Mouse (Mus musculus) heart, embryonic 16.5 days (tissue): ENCODE results near the gene Tex29. TPM values are rescaled to one million over a fixed set of nuclear protein-coding genes. Genes with fewer than 3 reads are reported as not detected.

Experiments
- ATAC-seq: fragments of 200-750 bp; cut with Nextera tagmentation; replicated peaks from 2 replicates; pipeline ENCODE4 v1.8.0; 2017; ENCODE audit warnings: moderate number of reproducible peaks; ENCODE audit not compliant: insufficient read depth, low FRiP score; ENCODE audit errors: extremely low read depth
- H3K27ac ChIP-seq: fragments of 300-500 bp; sonication (generic); 2 replicates; pipeline ENCODE4 v1.5.1; 2014; ENCODE audit warnings: mild to moderate bottlenecking, low read length, control low read depth, moderate library complexity
- H3K27me3 ChIP-seq: fragments of 300-500 bp; sonication (generic); 2 replicates; pipeline ENCODE4 v1.6.1; 2014; ENCODE audit warnings: low read length, mixed read lengths; ENCODE audit not compliant: control insufficient read depth, insufficient read depth
- H3K36me3 ChIP-seq: fragments of 300-500 bp; sonication (generic); 2 replicates; pipeline ENCODE4 v1.6.1; 2014; ENCODE audit not compliant: control insufficient read depth, insufficient read depth
- H3K4me1 ChIP-seq: fragments of 300-500 bp; sonication (generic); 2 replicates; pipeline ENCODE4 v1.6.1; 2014; ENCODE audit warnings: low read length, mixed read lengths; ENCODE audit not compliant: control insufficient read depth, insufficient read depth
- H3K4me2 ChIP-seq: fragments of 300-500 bp; sonication (generic); 2 replicates; pipeline ENCODE4 v1.6.1; 2014; ENCODE audit warnings: low read depth, mild to moderate bottlenecking, control low read depth, low read length
- H3K4me3 ChIP-seq: fragments of 300-500 bp; sonication (generic); 2 replicates; pipeline ENCODE4 v1.5.1; 2014; ENCODE audit warnings: mild to moderate bottlenecking, control low read depth, low read length
- H3K9ac ChIP-seq: fragments of 300-500 bp; sonication (generic); 2 replicates; pipeline ENCODE4 v1.6.1; 2014; ENCODE audit warnings: low read length, control low read depth
- H3K9me3 ChIP-seq: fragments of 300-500 bp; sonication (generic); replicated peaks from 2 replicates; pipeline ENCODE4 v1.6.1; 2016; ENCODE audit warnings: low read length; ENCODE audit not compliant: control insufficient read depth
- WGBS: fragments of 180-500 bp; shearing (Covaris S2); extraction: QIAGEN DNeasy Blood & Tissue Kit; methylation state at CpG from one replicate; pipeline ENCODE4 v1.1.7; 2014; 5-methylcytosine and 5-hydroxymethylcytosine counted together
- polyA plus RNA-seq: library from polyadenylated mRNA; unstranded; fragments of >200 nt; fragmentation: Nextera tagmentation; extraction: Ambion mirVana; gene quantifications from 2 replicates; pipeline ENCODE4 v1.2.1, GENCODE M21; 2015

Tex29 gene
- polyA plus RNA-seq, 1 experiment from 2014 or later, result not detected

- ATAC-seq, result no peak
- no peak overlapping the region for H3K27ac ChIP-seq
- H3K36me3 ChIP-seq, result peaks cover 75% of the 10 kb centered on the region
- no peak overlapping the region for H3K4me2 ChIP-seq
- peaks cover 6% of the 10 kb centered on the region for H3K4me1 ChIP-seq
- WGBS, result 75% methylated on average over 6 of the region's 6 CpGs
- H3K4me3 ChIP-seq, result no peak overlapping the region
- H3K9ac ChIP-seq, result no peak overlapping the region
- H3K9me3 ChIP-seq, result no peaks in the 10 kb centered on the region
- no peaks in the 10 kb centered on the region for H3K27me3 ChIP-seq
Observed at GRCm38 (mm10) chr8:11806252-11806651, 34.0 kb upstream of the Tex29 start.

GRCm38 (mm10) chr8:11807361-11807760 lies 32.9 kb upstream of the Tex29 start:
- H3K9ac ChIP-seq, result no peak overlapping the region
- peaks cover 74% of the 10 kb centered on the region for H3K36me3 ChIP-seq
- H3K27ac ChIP-seq, result peak overlapping the region; percentile 37; the same call in 1 of the 2 replicates
- ATAC-seq, result peak; percentile 34; the same call in 1 of the 2 replicates
- no peak overlapping the region for H3K4me3 ChIP-seq
- H3K4me2 ChIP-seq, result no peak overlapping the region
- H3K27me3 ChIP-seq, result no peaks in the 10 kb centered on the region
- no peaks in the 10 kb centered on the region for H3K4me1 ChIP-seq
- H3K9me3 ChIP-seq, result no peaks in the 10 kb centered on the region
- 65% methylated on average over 3 of the region's 3 CpGs for WGBS

GRCm38 (mm10) chr8:11808047-11808446 lies 32.2 kb upstream of the Tex29 start:
- H3K27me3 ChIP-seq, result no peaks in the 10 kb centered on the region
- H3K9me3 ChIP-seq, result no peaks in the 10 kb centered on the region
- 0 out of 2 replicates have a peak, but pooled peaks cover under 1% of the 10 kb centered on the region for H3K4me1 ChIP-seq
- ATAC-seq, result no peak
- H3K27ac ChIP-seq, result no peak overlapping the region
- peaks cover 78% of the 10 kb centered on the region for H3K36me3 ChIP-seq
- WGBS, result 84% methylated on average over 5 of the region's 5 CpGs
- H3K4me2 ChIP-seq, result no peak overlapping the region
- no peak overlapping the region for H3K4me3 ChIP-seq
- H3K9ac ChIP-seq, result no peak overlapping the region

- WGBS, result 85% methylated on average over 5 of the region's 5 CpGs
- Histone ChIP-seq H3K4me2 (no peak overlapping the region), H3K9me3 (no peaks in the 10 kb centered on the region), H3K36me3 (peaks cover 84% of the 10 kb centered on the region), H3K27me3 (no peaks in the 10 kb centered on the region), H3K4me1 (peaks cover 5% of the 10 kb centered on the region; the same call in 1 of the 2 replicates), H3K9ac (no peak overlapping the region), H3K4me3 (no peak overlapping the region), H3K27ac (no peak overlapping the region)
- ATAC-seq, result peak; percentile 39; the same call in 1 of the 2 replicates
Observed at GRCm38 (mm10) chr8:11810426-11810825, 29.8 kb upstream of the Tex29 start.

- H3K4me1 ChIP-seq, result peaks cover 5% of the 10 kb centered on the region; the same call in 1 of the 2 replicates
- ATAC-seq, result no peak
- no peaks in the 10 kb centered on the region for H3K27me3 ChIP-seq
- no peak overlapping the region for H3K9ac ChIP-seq
- no peak overlapping the region for H3K4me2 ChIP-seq
- peaks cover 85% of the 10 kb centered on the region for H3K36me3 ChIP-seq
- H3K4me3 ChIP-seq, result no peak overlapping the region
- H3K9me3 ChIP-seq, result no peaks in the 10 kb centered on the region
- H3K27ac ChIP-seq, result no peak overlapping the region
- WGBS, result 69% methylated on average over 7 of the region's 7 CpGs
Observed at GRCm38 (mm10) chr8:11813801-11814200, 26.5 kb upstream of the Tex29 start.

- WGBS, result 71% methylated on average over 7 of the region's 7 CpGs
- Histone ChIP-seq H3K4me2 (no peak overlapping the region), H3K4me1 (peaks cover 15% of the 10 kb centered on the region), H3K4me3 (no peak overlapping the region), H3K27ac (no peak overlapping the region), H3K9ac (no peak overlapping the region), H3K36me3 (peaks cover 80% of the 10 kb centered on the region), H3K27me3 (no peaks in the 10 kb centered on the region), H3K9me3 (no peaks in the 10 kb centered on the region)
- no peak for ATAC-seq
Observed at GRCm38 (mm10) chr8:11815206-11815605, 25.1 kb upstream of the Tex29 start.

GRCm38 (mm10) chr8:11820136-11820535 lies 20.1 kb upstream of the Tex29 start:
- 72% methylated on average over 5 of the region's 5 CpGs for WGBS
- peak overlapping the region; percentile 87 for H3K27ac ChIP-seq
- peaks cover 60% of the 10 kb centered on the region for H3K36me3 ChIP-seq
- H3K4me2 ChIP-seq, result no peak overlapping the region
- peak overlapping the region; percentile 32 for H3K9ac ChIP-seq
- ATAC-seq, result peak; percentile 4; the same call in 1 of the 2 replicates
- no peaks in the 10 kb centered on the region for H3K9me3 ChIP-seq
- peaks cover 38% of the 10 kb centered on the region for H3K4me1 ChIP-seq
- no peaks in the 10 kb centered on the region for H3K27me3 ChIP-seq
- H3K4me3 ChIP-seq, result no peak overlapping the region

GRCm38 (mm10) chr8:11820568-11820967 lies 19.7 kb upstream of the Tex29 start:
- Histone ChIP-seq H3K27ac (peak overlapping the region; percentile 87), H3K27me3 (no peaks in the 10 kb centered on the region), H3K9me3 (no peaks in the 10 kb centered on the region), H3K4me3 (no peak overlapping the region), H3K4me2 (no peak overlapping the region), H3K4me1 (peaks cover 38% of the 10 kb centered on the region), H3K9ac (peak overlapping the region; percentile 5; the same call in 1 of the 2 replicates), H3K36me3 (peaks cover 58% of the 10 kb centered on the region)
- WGBS, result 39% methylated on average over 5 of the region's 5 CpGs
- ATAC-seq, result peak; percentile 76

- H3K4me1 ChIP-seq, result peaks cover 38% of the 10 kb centered on the region
- H3K27me3 ChIP-seq, result no peaks in the 10 kb centered on the region
- H3K9ac ChIP-seq, result no peak overlapping the region
- ATAC-seq, result peak; percentile 79
- H3K36me3 ChIP-seq, result peaks cover 54% of the 10 kb centered on the region
- WGBS, result 44% methylated on average over 14 of the region's 14 CpGs
- H3K27ac ChIP-seq, result peak overlapping the region; percentile 87
- H3K4me3 ChIP-seq, result no peak overlapping the region
- H3K9me3 ChIP-seq, result no peaks in the 10 kb centered on the region
- no peak overlapping the region for H3K4me2 ChIP-seq
Observed at GRCm38 (mm10) chr8:11821451-11822206, 18.6 kb upstream of the Tex29 start.
